Mouse (Mus musculus): ENCODE measurements around the gene Gm3233.
"Not testable (repeated sequence)": the region's sequence is repeated elsewhere in the genome, so short reads cannot be mapped to it uniquely, and the experiment has no call there.

GRCm38 (mm10) chr10:77759582-77759981 is at the start of gene Gm3233:
- TF ChIP-seq CTCF (IDR thresholded peaks at IDR 0.05; ENCODE audit: control insufficient read depth, insufficient read depth, low read length); POLR2A (IDR thresholded peaks at IDR 0.05; ENCODE audit: borderline replicate concordance, control insufficient read depth, low read depth, low read length): not testable (repeated sequence)

Measured in bone marrow, adult 2 months (tissue).